Mouse (Mus musculus): ENCODE results near the gene Dhx30. TPM values are rescaled to one million over a fixed set of nuclear protein-coding genes. Genes with fewer than 3 reads are reported as not detected.
"Not testable (repeated sequence)": the region's sequence is repeated elsewhere in the genome, so short reads cannot be mapped to it uniquely, and the experiment has no call there.

The Dhx30 gene
- polyA plus RNA-seq, 1 experiment from 2014 or later = 178 TPM

- H3K36me3 ChIP-seq = peaks cover 98% of the 10 kb centered on the region
- H3K4me3 ChIP-seq = no peak overlapping the region
- no peak for ATAC-seq (ENCODE audit: insufficient number of reproducible peaks, insufficient read depth, low FRiP score, low TSS enrichment, low read depth)
- H3K4me1 ChIP-seq = no peaks in the 10 kb centered on the region
- no peaks in the 10 kb centered on the region for H3K27me3 ChIP-seq
- no peaks in the 10 kb centered on the region for H3K9me3 ChIP-seq
- no peak overlapping the region for H3K4me2 ChIP-seq
- no peak overlapping the region for H3K27ac ChIP-seq
- H3K9ac ChIP-seq = no peak overlapping the region
- 87% methylated on average over 8 of the region's 8 CpGs for WGBS
These were observed 31.9 kb downstream of the Dhx30 start for GRCm38 (mm10) chr9:110085693-110086092.

- Histone ChIP-seq H3K4me1 (no peaks in the 10 kb centered on the region), H3K4me3 (no peak overlapping the region), H3K9me3 (no peaks in the 10 kb centered on the region), H3K36me3 (peaks cover 97% of the 10 kb centered on the region), H3K27me3 (no peaks in the 10 kb centered on the region), H3K27ac (no peak overlapping the region), H3K4me2 (no peak overlapping the region), H3K9ac (no peak overlapping the region)
- no peak for ATAC-seq (ENCODE audit: insufficient number of reproducible peaks, insufficient read depth, low FRiP score, low TSS enrichment, low read depth)
- 89% methylated on average over 25 of the region's 25 CpGs for WGBS
These were observed 33.2 kb downstream of the Dhx30 start for GRCm38 (mm10) chr9:110084201-110084964.

- H3K4me3 ChIP-seq = no peak overlapping the region
- no peak overlapping the region for H3K4me2 ChIP-seq
- H3K36me3 ChIP-seq = peaks cover 87% of the 10 kb centered on the region
- H3K4me1 ChIP-seq = no peaks in the 10 kb centered on the region
- H3K9ac ChIP-seq = no peak overlapping the region
- no peaks in the 10 kb centered on the region for H3K9me3 ChIP-seq
- no peak overlapping the region for H3K27ac ChIP-seq
- 73% methylated on average over 3 of the region's 3 CpGs for WGBS
- no peak for ATAC-seq (ENCODE audit: insufficient number of reproducible peaks, insufficient read depth, low FRiP score, low TSS enrichment, low read depth)
- H3K27me3 ChIP-seq = no peaks in the 10 kb centered on the region
These were observed 36.6 kb downstream of the Dhx30 start for GRCm38 (mm10) chr9:110081066-110081465.

- not testable (repeated sequence) for H3K4me1 ChIP-seq; H3K4me3 ChIP-seq; H3K27me3 ChIP-seq; H3K9ac ChIP-seq; H3K9me3 ChIP-seq; H3K27ac ChIP-seq; H3K4me2 ChIP-seq; ATAC-seq (ENCODE audit: insufficient number of reproducible peaks, insufficient read depth, low FRiP score, low TSS enrichment, low read depth)
- peaks cover 73% of the 10 kb centered on the region for H3K36me3 ChIP-seq
- WGBS = 68% methylated on average over 6 of the region's 7 CpGs
These were observed 41.2 kb downstream of the Dhx30 start for GRCm38 (mm10) chr9:110076468-110076867.

GRCm38 (mm10) chr9:110071843-110072242, 45.8 kb downstream of the Dhx30 start:
- Histone ChIP-seq H3K4me1 (no peaks in the 10 kb centered on the region), H3K27me3 (no peaks in the 10 kb centered on the region), H3K36me3 (peaks cover 73% of the 10 kb centered on the region), H3K9me3 (no peaks in the 10 kb centered on the region), H3K9ac (no peak overlapping the region), H3K27ac (no peak overlapping the region), H3K4me2 (no peak overlapping the region), H3K4me3 (no peak overlapping the region)
- 0% methylated on average over 1 of the region's 1 CpGs for WGBS
- no peak for ATAC-seq (ENCODE audit: insufficient number of reproducible peaks, insufficient read depth, low FRiP score, low TSS enrichment, low read depth)

- Histone ChIP-seq H3K27ac (no peak overlapping the region), H3K36me3 (peaks cover 74% of the 10 kb centered on the region), H3K9me3 (no peaks in the 10 kb centered on the region), H3K4me1 (no peaks in the 10 kb centered on the region), H3K27me3 (no peaks in the 10 kb centered on the region), H3K9ac (no peak overlapping the region), H3K4me2 (no peak overlapping the region), H3K4me3 (no peak overlapping the region)
- 91% methylated on average over 4 of the region's 4 CpGs for WGBS
- no peak for ATAC-seq (ENCODE audit: insufficient number of reproducible peaks, insufficient read depth, low FRiP score, low TSS enrichment, low read depth)
These were observed 46.6 kb downstream of the Dhx30 start for GRCm38 (mm10) chr9:110071011-110071410.

GRCm38 (mm10) chr9:110070358-110070757, 47.3 kb downstream of the Dhx30 start:
- peaks cover 78% of the 10 kb centered on the region for H3K36me3 ChIP-seq
- H3K27ac ChIP-seq = no peak overlapping the region
- ATAC-seq (ENCODE audit: insufficient number of reproducible peaks, insufficient read depth, low FRiP score, low TSS enrichment, low read depth) = no peak
- no peak overlapping the region for H3K4me2 ChIP-seq
- H3K9me3 ChIP-seq = no peaks in the 10 kb centered on the region
- H3K9ac ChIP-seq = no peak overlapping the region
- H3K27me3 ChIP-seq = no peaks in the 10 kb centered on the region
- no peaks in the 10 kb centered on the region for H3K4me1 ChIP-seq
- WGBS = 87% methylated on average over 9 of the region's 9 CpGs
- H3K4me3 ChIP-seq = no peak overlapping the region

GRCm38 (mm10) chr9:110068745-110069144, 48.9 kb downstream of the Dhx30 start:
- Histone ChIP-seq H3K4me2 (no peak overlapping the region), H3K9ac (no peak overlapping the region), H3K36me3 (peaks cover 70% of the 10 kb centered on the region), H3K27ac (no peak overlapping the region), H3K27me3 (no peaks in the 10 kb centered on the region), H3K4me1 (no peaks in the 10 kb centered on the region), H3K9me3 (no peaks in the 10 kb centered on the region), H3K4me3 (no peak overlapping the region)
- 90% methylated on average over 6 of the region's 6 CpGs for WGBS
- no peak for ATAC-seq (ENCODE audit: insufficient number of reproducible peaks, insufficient read depth, low FRiP score, low TSS enrichment, low read depth)

- no peaks in the 10 kb centered on the region for H3K9me3 ChIP-seq
- H3K4me1 ChIP-seq = no peaks in the 10 kb centered on the region
- H3K27me3 ChIP-seq = no peaks in the 10 kb centered on the region
- ATAC-seq (ENCODE audit: insufficient number of reproducible peaks, insufficient read depth, low FRiP score, low TSS enrichment, low read depth) = no peak
- no peak overlapping the region for H3K4me2 ChIP-seq
- H3K36me3 ChIP-seq = peaks cover 42% of the 10 kb centered on the region
- H3K27ac ChIP-seq = no peak overlapping the region
- no peak overlapping the region for H3K9ac ChIP-seq
- no peak overlapping the region for H3K4me3 ChIP-seq
These were observed 53.0 kb downstream of the Dhx30 start for GRCm38 (mm10) chr9:110064641-110065040.

- Histone ChIP-seq H3K4me2 (no peak overlapping the region), H3K4me3 (no peak overlapping the region), H3K27ac (no peak overlapping the region), H3K27me3 (no peaks in the 10 kb centered on the region), H3K36me3 (peaks cover 24% of the 10 kb centered on the region), H3K9ac (no peak overlapping the region), H3K9me3 (no peaks in the 10 kb centered on the region), H3K4me1 (no peaks in the 10 kb centered on the region)
- WGBS = 89% methylated on average over 6 of the region's 6 CpGs
- ATAC-seq (ENCODE audit: insufficient number of reproducible peaks, insufficient read depth, low FRiP score, low TSS enrichment, low read depth) = no peak
These were observed 54.8 kb downstream of the Dhx30 start for GRCm38 (mm10) chr9:110062861-110063260.

- no peaks in the 10 kb centered on the region for H3K9me3 ChIP-seq
- no peaks in the 10 kb centered on the region for H3K27me3 ChIP-seq
- ATAC-seq (ENCODE audit: insufficient number of reproducible peaks, insufficient read depth, low FRiP score, low TSS enrichment, low read depth) = no peak
- H3K27ac ChIP-seq = no peak overlapping the region
- no peaks in the 10 kb centered on the region for H3K4me1 ChIP-seq
- WGBS = 87% methylated on average over 7 of the region's 7 CpGs
- H3K4me3 ChIP-seq = no peak overlapping the region
- peaks cover 20% of the 10 kb centered on the region for H3K36me3 ChIP-seq
- no peak overlapping the region for H3K4me2 ChIP-seq
- no peak overlapping the region for H3K9ac ChIP-seq
These were observed 55.2 kb downstream of the Dhx30 start for GRCm38 (mm10) chr9:110062405-110062804.

- H3K4me1 ChIP-seq = no peaks in the 10 kb centered on the region
- H3K4me2 ChIP-seq = no peak overlapping the region
- no peaks in the 10 kb centered on the region for H3K9me3 ChIP-seq
- no peak for ATAC-seq (ENCODE audit: insufficient number of reproducible peaks, insufficient read depth, low FRiP score, low TSS enrichment, low read depth)
- no peaks in the 10 kb centered on the region for H3K27me3 ChIP-seq
- H3K9ac ChIP-seq = no peak overlapping the region
- H3K36me3 ChIP-seq = peaks cover 14% of the 10 kb centered on the region
- 58% methylated on average over 2 of the region's 2 CpGs for WGBS
- H3K4me3 ChIP-seq = no peak overlapping the region
- no peak overlapping the region for H3K27ac ChIP-seq
These were observed 56.9 kb downstream of the Dhx30 start for GRCm38 (mm10) chr9:110060761-110061160.

Data from embryonic facial prominence, embryonic 13.5 days (tissue).